Comparison of ENCODE assay signal across 8 mouse cellular contexts in genomic region chr10:127166771-127167613, GRCm38 (mm10). TPM values are rescaled to one million over a fixed set of nuclear protein-coding genes. Genes with fewer than 3 reads are reported as not detected.
DNase-seq lines count a peak whose midpoint lies in the region; ATAC-seq and TF ChIP-seq lines count a peak whose summit lies in the region.

No protein-coding gene starts in this region.

- no peak for DNase-seq in kidney, adult 8-10 months
- DNase-seq in embryonic facial prominence, embryonic 14.5 days (ENCODE audit: low spot score) = no peak
- DNase-seq in midbrain, postnatal 0 days (ENCODE audit: low spot score) = no peak
- no peak for DNase-seq in adrenal gland, postnatal 25 days
- no peak for DNase-seq in thymus, postnatal 0 days (ENCODE audit: low spot score)
- DNase-seq in gastrocnemius, adult 18-20 months (ENCODE audit: low spot score) = no peak

- TF ChIP-seq CTCF in intestine, postnatal 0 days (IDR thresholded peaks at IDR 0.05; ENCODE audit: low read depth) = no peak
- no peak for TF ChIP-seq CTCF in midbrain, postnatal 0 days (IDR thresholded peaks at IDR 0.05)

- H3K9ac ChIP-seq in kidney, embryonic 16.5 days (replicated peaks; ENCODE audit: low read length) = peak overlapping the region; percentile 68
- peak overlapping the region; percentile 79; the same call in 1 of the 2 replicates for H3K9ac ChIP-seq in embryonic facial prominence, embryonic 14.5 days (ENCODE audit: low read depth, low read length)
- H3K9ac ChIP-seq in intestine, postnatal 0 days (ENCODE audit: low read depth, low read length) = peak overlapping the region; percentile 2; the same call in 1 of the 2 replicates
- peak overlapping the region; percentile 96 for H3K9ac ChIP-seq in midbrain, postnatal 0 days (replicated peaks; ENCODE audit: low read length, poor library complexity, severe bottlenecking)

- no peak overlapping the region for H3K27ac ChIP-seq in kidney, embryonic 16.5 days (ENCODE audit: low read length)
- no peak overlapping the region for H3K27ac ChIP-seq in embryonic facial prominence, embryonic 14.5 days (replicated peaks; ENCODE audit: low read depth, low read length)
- peak overlapping the region; percentile 35; the same call in 1 of the 2 replicates for H3K27ac ChIP-seq in intestine, postnatal 0 days (ENCODE audit: low read depth, low read length)
- H3K27ac ChIP-seq in midbrain, postnatal 0 days (ENCODE audit: low read depth, low read length) = peak overlapping the region; percentile 95

- peaks cover 22% of the 10 kb centered on the region for H3K4me1 ChIP-seq in kidney, embryonic 16.5 days (ENCODE audit: insufficient read depth, low read length)
- peaks cover 13% of the 10 kb centered on the region for H3K4me1 ChIP-seq in embryonic facial prominence, embryonic 14.5 days (ENCODE audit: control insufficient read depth, insufficient read depth, low read length)
- peaks cover 3% of the 10 kb centered on the region; the same call in 1 of the 2 replicates for H3K4me1 ChIP-seq in intestine, postnatal 0 days (replicated peaks; ENCODE audit: control insufficient read depth, insufficient read depth, low read length)
- H3K4me1 ChIP-seq in midbrain, postnatal 0 days (ENCODE audit: insufficient read depth, low read length) = peaks cover 8% of the 10 kb centered on the region; the same call in 1 of the 2 replicates

- no peaks in the 10 kb centered on the region for H3K9me3 ChIP-seq in kidney, embryonic 16.5 days (ENCODE audit: low read length)
- no peaks in the 10 kb centered on the region for H3K9me3 ChIP-seq in embryonic facial prominence, embryonic 14.5 days (ENCODE audit: control insufficient read depth, low read length)
- no peaks in the 10 kb centered on the region for H3K9me3 ChIP-seq in intestine, postnatal 0 days (ENCODE audit: control insufficient read depth)
- no peaks in the 10 kb centered on the region for H3K9me3 ChIP-seq in midbrain, postnatal 0 days (ENCODE audit: low read length)

- WGBS in kidney, embryonic 16.5 days = 27% methylated on average over 15 of the region's 15 CpGs
- 23% methylated on average over 15 of the region's 15 CpGs for WGBS in embryonic facial prominence, embryonic 14.5 days
- 16% methylated on average over 15 of the region's 15 CpGs for WGBS in intestine, postnatal 0 days
- WGBS in midbrain, postnatal 0 days = 24% methylated on average over 15 of the region's 15 CpGs

- ATAC-seq in kidney, embryonic 16.5 days (ENCODE audit: low FRiP score, low TSS enrichment) = no peak
- no peak for ATAC-seq in embryonic facial prominence, embryonic 14.5 days (ENCODE audit: low read depth)
- ATAC-seq in intestine, postnatal 0 days = no peak
- ATAC-seq in midbrain, postnatal 0 days (ENCODE audit: low FRiP score) = no peak

- H3K36me3 ChIP-seq in kidney, embryonic 16.5 days (ENCODE audit: insufficient read depth, low read length) = no peaks in the 10 kb centered on the region
- H3K36me3 ChIP-seq in embryonic facial prominence, embryonic 14.5 days (ENCODE audit: control insufficient read depth, insufficient read depth, low read length) = no peaks in the 10 kb centered on the region
- peaks cover 9% of the 10 kb centered on the region; the same call in 1 of the 2 replicates for H3K36me3 ChIP-seq in intestine, postnatal 0 days (ENCODE audit: control insufficient read depth, insufficient read depth)
- H3K36me3 ChIP-seq in midbrain, postnatal 0 days (ENCODE audit: insufficient read depth, low read length) = peaks cover 14% of the 10 kb centered on the region

- peaks cover 60% of the 10 kb centered on the region for H3K27me3 ChIP-seq in kidney, embryonic 16.5 days (ENCODE audit: insufficient read depth, low read length)
- H3K27me3 ChIP-seq in embryonic facial prominence, embryonic 14.5 days (replicated peaks; ENCODE audit: control insufficient read depth, insufficient read depth, low read length) = peaks cover 66% of the 10 kb centered on the region
- H3K27me3 ChIP-seq in intestine, postnatal 0 days (replicated peaks; ENCODE audit: control insufficient read depth, insufficient read depth, low read length) = peaks cover 22% of the 10 kb centered on the region
- H3K27me3 ChIP-seq in midbrain, postnatal 0 days (ENCODE audit: insufficient read depth, low read length) = 0 out of 2 replicates have a peak, but pooled peaks cover 11% of the 10 kb centered on the region

- 0 out of 2 replicates have a peak overlapping the region, but pooled peaks have one; percentile 100 for H3K4me2 ChIP-seq in kidney, embryonic 16.5 days (replicated peaks; ENCODE audit: low read depth, low read length)
- peak overlapping the region; percentile 100 for H3K4me2 ChIP-seq in embryonic facial prominence, embryonic 14.5 days (ENCODE audit: low read depth, low read length)
- peak overlapping the region; percentile 98 for H3K4me2 ChIP-seq in intestine, postnatal 0 days (replicated peaks; ENCODE audit: low read depth)
- H3K4me2 ChIP-seq in midbrain, postnatal 0 days (ENCODE audit: low read depth, low read length, poor library complexity, severe bottlenecking) = peak overlapping the region; percentile 77

- H3K4me3 ChIP-seq in kidney, embryonic 16.5 days (ENCODE audit: low read length) = peak overlapping the region; percentile 62
- H3K4me3 ChIP-seq in embryonic facial prominence, embryonic 14.5 days (ENCODE audit: low read depth, low read length) = peak overlapping the region; percentile 66
- H3K4me3 ChIP-seq in intestine, postnatal 0 days (ENCODE audit: low read depth, low read length) = peak overlapping the region; percentile 57
- H3K4me3 ChIP-seq in midbrain, postnatal 0 days (ENCODE audit: low read depth, low read length) = peak overlapping the region; percentile 92

RNA-seq across cellular contexts. Expression of gene B4galnt1, which starts 2.0 kb away (rescaled TPM):
- polyA plus RNA-seq in kidney, embryonic 16.5 days (2015; fragmentation: Nextera tagmentation; extraction: Ambion mirVana) = 7.2 and 10.1 TPM in 2 replicates
- 9.0 and 9.8 TPM in 2 replicates for polyA plus RNA-seq in embryonic facial prominence, embryonic 14.5 days (2014; fragmentation: Nextera tagmentation; extraction: Ambion mirVana)
- polyA plus RNA-seq in intestine, postnatal 0 days (2015; fragmentation: Nextera tagmentation; extraction: Ambion mirVana) = 29.4 and 34.1 TPM in 2 replicates
- 126 and 134 TPM in 2 replicates for total RNA-seq in midbrain, postnatal 0 days (2014; rRNA removed)
- 86.8 and 88.6 TPM in 2 replicates for polyA plus RNA-seq in midbrain, postnatal 0 days (2015; fragmentation: Nextera tagmentation; extraction: Ambion mirVana)
- total RNA-seq in adrenal gland, postnatal 25 days (2021) = 6.8 and 8.5 TPM in 2 replicates
- 39.2 and 48.6 TPM in 2 replicates for polyA plus RNA-seq in thymus, postnatal 0 days (2015; fragmentation: Nextera tagmentation; extraction: Ambion mirVana)
- total RNA-seq in gastrocnemius, adult 18-20 months (2021) = under 1 TPM; 0.39 to 0.93 TPM

RNA-seq across cellular contexts. Expression of gene Slc26a10, which starts 13.5 kb away (rescaled TPM):
- 2.7 and 4.4 TPM in 2 replicates for polyA plus RNA-seq in kidney, embryonic 16.5 days (2015; fragmentation: Nextera tagmentation; extraction: Ambion mirVana)
- polyA plus RNA-seq in embryonic facial prominence, embryonic 14.5 days (2014; fragmentation: Nextera tagmentation; extraction: Ambion mirVana) = 0.86 and 1.7 TPM in 2 replicates
- 0.52 and 0.65 TPM in 2 replicates for polyA plus RNA-seq in intestine, postnatal 0 days (2015; fragmentation: Nextera tagmentation; extraction: Ambion mirVana)
- total RNA-seq in midbrain, postnatal 0 days (2014; rRNA removed) = 0.05 TPM in 2 replicates
- polyA plus RNA-seq in midbrain, postnatal 0 days (2015; fragmentation: Nextera tagmentation; extraction: Ambion mirVana) = 0.80 TPM in 2 replicates
- total RNA-seq in adrenal gland, postnatal 25 days (2021) = 3.2 and 6.0 TPM in 2 replicates
- 1.6 and 2.6 TPM in 2 replicates for polyA plus RNA-seq in thymus, postnatal 0 days (2015; fragmentation: Nextera tagmentation; extraction: Ambion mirVana)
- total RNA-seq in gastrocnemius, adult 18-20 months (2021) = 1 to 10 TPM; 1.6 to 2.9 TPM

RNA-seq across cellular contexts. Expression of gene Arhgef25, which starts 22.9 kb away (rescaled TPM):
- 47.8 and 53.8 TPM in 2 replicates for polyA plus RNA-seq in kidney, embryonic 16.5 days (2015; fragmentation: Nextera tagmentation; extraction: Ambion mirVana)
- 76.7 and 87.7 TPM in 2 replicates for polyA plus RNA-seq in embryonic facial prominence, embryonic 14.5 days (2014; fragmentation: Nextera tagmentation; extraction: Ambion mirVana)
- polyA plus RNA-seq in intestine, postnatal 0 days (2015; fragmentation: Nextera tagmentation; extraction: Ambion mirVana) = 14.4 and 15.1 TPM in 2 replicates
- total RNA-seq in midbrain, postnatal 0 days (2014; rRNA removed) = 47.6 and 48.8 TPM in 2 replicates
- 13.5 and 15.4 TPM in 2 replicates for polyA plus RNA-seq in midbrain, postnatal 0 days (2015; fragmentation: Nextera tagmentation; extraction: Ambion mirVana)
- total RNA-seq in adrenal gland, postnatal 25 days (2021) = 27.9 and 28.7 TPM in 2 replicates
- 3.7 and 4.5 TPM in 2 replicates for polyA plus RNA-seq in thymus, postnatal 0 days (2015; fragmentation: Nextera tagmentation; extraction: Ambion mirVana)
- total RNA-seq in gastrocnemius, adult 18-20 months (2021) = 1 to 10 TPM; 7.4 to 9.5 TPM

RNA-seq across cellular contexts. Expression of gene Dtx3, which starts 28.5 kb away (rescaled TPM):
- 115 and 125 TPM in 2 replicates for polyA plus RNA-seq in kidney, embryonic 16.5 days (2015; fragmentation: Nextera tagmentation; extraction: Ambion mirVana)
- polyA plus RNA-seq in embryonic facial prominence, embryonic 14.5 days (2014; fragmentation: Nextera tagmentation; extraction: Ambion mirVana) = 112 and 120 TPM in 2 replicates
- polyA plus RNA-seq in intestine, postnatal 0 days (2015; fragmentation: Nextera tagmentation; extraction: Ambion mirVana) = 22.2 and 24.6 TPM in 2 replicates
- 258 and 275 TPM in 2 replicates for total RNA-seq in midbrain, postnatal 0 days (2014; rRNA removed)
- polyA plus RNA-seq in midbrain, postnatal 0 days (2015; fragmentation: Nextera tagmentation; extraction: Ambion mirVana) = 205 and 217 TPM in 2 replicates
- 89.7 and 96.8 TPM in 2 replicates for total RNA-seq in adrenal gland, postnatal 25 days (2021)
- 42.7 and 47.3 TPM in 2 replicates for polyA plus RNA-seq in thymus, postnatal 0 days (2015; fragmentation: Nextera tagmentation; extraction: Ambion mirVana)
- 10 to 100 TPM; 20.0 to 27.3 TPM for total RNA-seq in gastrocnemius, adult 18-20 months (2021)

RNA-seq across cellular contexts. Expression of gene Pip4k2c, which starts 44.4 kb away (rescaled TPM):
- polyA plus RNA-seq in kidney, embryonic 16.5 days (2015; fragmentation: Nextera tagmentation; extraction: Ambion mirVana) = 50.9 and 52.2 TPM in 2 replicates
- 19.3 and 20.7 TPM in 2 replicates for polyA plus RNA-seq in embryonic facial prominence, embryonic 14.5 days (2014; fragmentation: Nextera tagmentation; extraction: Ambion mirVana)
- polyA plus RNA-seq in intestine, postnatal 0 days (2015; fragmentation: Nextera tagmentation; extraction: Ambion mirVana) = 43.0 and 47.0 TPM in 2 replicates
- total RNA-seq in midbrain, postnatal 0 days (2014; rRNA removed) = 17.0 and 18.3 TPM in 2 replicates
- polyA plus RNA-seq in midbrain, postnatal 0 days (2015; fragmentation: Nextera tagmentation; extraction: Ambion mirVana) = 14.5 and 15.1 TPM in 2 replicates
- total RNA-seq in adrenal gland, postnatal 25 days (2021) = 38.4 and 48.8 TPM in 2 replicates
- 24.1 and 24.4 TPM in 2 replicates for polyA plus RNA-seq in thymus, postnatal 0 days (2015; fragmentation: Nextera tagmentation; extraction: Ambion mirVana)
- total RNA-seq in gastrocnemius, adult 18-20 months (2021) = 1 to 10 TPM; 7.4 to 8.2 TPM

Comparison
In these comparisons a context has a peak if more than half of its experiments do, and no peak if none do; other contexts are left out.
1. H3K27ac ChIP-seq: peak in intestine, postnatal 0 days (single experiment) and midbrain, postnatal 0 days (single experiment); none in kidney, embryonic 16.5 days (single experiment) and embryonic facial prominence, embryonic 14.5 days (single experiment).
2. H3K9ac ChIP-seq: peak in every context shown above with its lines; median percentile 96 in midbrain, postnatal 0 days; 79 in embryonic facial prominence, embryonic 14.5 days; 68 in kidney, embryonic 16.5 days; 2 in intestine, postnatal 0 days.
3. Peak in every context shown above with its lines, with median percentiles within 50 percentile points of each other: H3K4me2 ChIP-seq and H3K4me3 ChIP-seq.